Mouse (Mus musculus) embryo, embryonic 11.5 days (tissue): ENCODE measurements around the gene Nrxn3.

Experiments
- DNase-seq: peaks from one replicate; pipeline ENCODE4 v3.0.0-alpha.2; 2012; ENCODE audit warnings: low read depth, low spot score

Gene Nrxn3

DNA sequence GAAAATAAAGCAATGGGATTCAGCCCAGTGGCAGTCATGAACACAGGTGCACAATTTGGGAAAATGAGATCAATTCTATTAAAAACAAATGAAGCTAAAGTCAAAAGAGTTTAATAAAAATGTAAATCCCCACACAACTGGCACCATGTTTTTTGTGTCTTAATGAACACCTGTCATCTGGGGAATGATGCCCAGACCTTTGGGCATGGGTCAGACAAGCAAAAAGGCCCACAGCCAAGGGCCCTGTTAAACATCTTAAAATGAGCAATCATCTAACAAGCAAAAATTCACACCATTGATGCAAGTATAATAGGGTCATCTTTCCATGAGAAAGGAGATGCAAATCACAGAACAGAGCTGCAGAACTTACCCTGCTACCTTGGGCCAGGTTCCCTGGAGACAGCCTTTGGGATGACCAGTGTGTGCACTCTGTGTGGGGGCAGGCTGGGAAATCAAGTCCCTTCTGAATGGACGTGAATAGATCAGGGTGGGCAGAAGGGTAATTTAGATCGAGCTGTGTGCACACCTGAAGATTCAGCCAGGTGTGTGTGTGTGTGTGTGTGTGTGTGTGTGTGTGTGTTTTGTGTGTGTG lies 1223.3 kb downstream of the Nrxn3 start:
- no peak for DNase-seq

DNA sequence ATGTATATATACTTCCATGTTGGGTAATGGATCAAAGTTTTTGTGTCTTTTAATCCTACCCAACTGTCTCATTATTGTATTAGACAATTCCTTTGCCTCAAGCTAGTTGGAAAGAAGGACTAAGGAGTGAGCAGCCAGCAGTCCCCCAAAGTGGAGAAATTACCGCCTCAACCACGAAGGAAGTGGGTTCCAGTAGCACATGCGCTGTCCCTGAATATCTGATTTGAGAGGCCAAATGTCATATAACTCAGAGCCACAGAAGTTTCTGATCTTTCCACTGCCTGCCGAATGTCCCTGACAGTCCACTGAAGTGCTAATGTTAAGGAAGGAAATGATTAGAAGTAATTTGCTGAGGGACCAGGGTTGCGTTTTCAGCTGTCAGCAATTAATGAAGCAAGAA lies 1223.8 kb downstream of the Nrxn3 start:
- DNase-seq, result no peak

DNA sequence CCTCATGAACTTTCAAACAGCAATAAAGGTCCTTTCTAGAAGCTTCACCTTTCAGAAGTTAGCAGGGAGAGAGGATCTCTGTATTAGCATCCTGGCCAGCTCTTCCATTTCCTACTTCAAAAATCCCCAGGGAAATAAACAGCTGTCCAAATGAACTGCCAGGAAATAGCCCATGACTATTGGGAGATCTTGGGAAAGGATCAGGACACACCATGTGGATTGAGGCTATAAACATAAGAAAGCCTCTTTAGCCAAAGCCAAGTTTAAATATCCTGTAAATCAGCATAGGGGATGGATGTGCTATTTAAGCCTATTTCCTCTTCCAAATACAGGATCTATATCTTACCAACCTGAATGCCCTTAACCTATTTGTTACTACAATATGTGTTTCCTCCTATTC lies 1230.6 kb downstream of the Nrxn3 start:
- no peak for DNase-seq

DNA sequence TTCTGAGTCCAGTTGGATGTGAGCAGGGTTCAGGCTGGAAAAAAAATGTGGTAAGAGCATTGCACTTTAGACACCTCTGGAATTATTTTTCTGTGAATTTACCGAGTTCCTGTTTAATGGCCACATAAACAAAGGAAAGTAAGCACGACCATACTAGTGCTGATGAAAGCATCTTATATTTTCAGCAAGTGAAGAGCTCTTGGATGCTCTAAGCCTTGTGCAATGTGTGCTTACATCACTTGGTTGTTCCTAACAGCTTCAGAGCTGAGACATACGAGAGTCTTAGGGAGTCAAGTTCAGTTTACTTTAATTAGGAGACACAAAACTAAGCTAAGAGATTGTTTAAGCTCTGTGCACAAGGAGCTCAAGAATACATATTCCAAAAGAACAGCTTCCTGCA lies 1231.0 kb downstream of the Nrxn3 start:
- no peak for DNase-seq

GRCm38 (mm10) chr12:89954441-89955070 lies 1231.9 kb downstream of the Nrxn3 start:
- no peak for DNase-seq

- DNase-seq, result no peak
Observed at GRCm38 (mm10) chr12:89963073-89963472, 1240.4 kb downstream of the Nrxn3 start.

GRCm38 (mm10) chr12:89976648-89977047 lies 1254.0 kb downstream of the Nrxn3 start:
- DNase-seq, result no peak

GRCm38 (mm10) chr12:89977479-89977878 lies 1254.8 kb downstream of the Nrxn3 start:
- no peak for DNase-seq

DNA sequence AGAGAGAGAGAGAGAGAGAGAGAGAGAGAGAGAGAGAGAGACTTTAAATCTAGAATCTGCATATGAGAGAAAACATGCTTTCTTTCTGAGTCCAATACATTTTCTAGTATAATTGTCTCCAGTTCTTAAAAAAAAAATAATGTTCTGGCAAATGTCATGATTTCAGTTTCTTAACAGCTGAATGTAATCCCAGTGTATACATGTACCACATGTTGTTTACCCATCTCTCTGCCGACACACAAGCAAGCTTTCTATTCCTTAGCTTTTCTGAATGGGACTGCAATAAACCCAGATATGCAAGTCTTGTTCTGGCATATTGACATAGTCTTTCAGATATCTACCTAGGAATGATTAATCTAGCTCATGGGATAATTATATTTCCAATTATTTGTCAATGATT lies 1256.5 kb downstream of the Nrxn3 start:
- DNase-seq, result no peak

DNA sequence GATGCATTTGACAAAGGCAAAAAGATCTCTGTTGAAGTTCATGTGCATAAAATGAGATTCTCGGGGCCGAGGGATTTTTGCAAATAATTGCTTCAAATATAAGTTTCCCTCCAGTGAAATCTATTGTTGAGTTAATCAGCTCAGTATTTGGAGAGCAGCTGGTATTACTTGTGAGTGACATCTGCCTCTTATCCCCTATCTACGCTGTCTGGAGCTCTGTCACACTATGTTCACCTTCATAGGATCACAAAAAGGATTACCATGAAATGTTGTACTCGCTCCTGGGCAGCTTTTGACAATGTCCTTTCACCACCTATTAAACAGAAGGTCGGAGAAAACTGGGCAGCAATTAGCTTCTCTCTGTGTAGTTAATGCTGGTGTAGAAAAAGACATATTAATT lies 1259.8 kb downstream of the Nrxn3 start:
- DNase-seq, result no peak

GRCm38 (mm10) chr12:89983399-89983798 lies 1260.7 kb downstream of the Nrxn3 start:
- DNase-seq, result no peak

GRCm38 (mm10) chr12:89986219-89986618 lies 1263.5 kb downstream of the Nrxn3 start:
- DNase-seq, result no peak

DNA sequence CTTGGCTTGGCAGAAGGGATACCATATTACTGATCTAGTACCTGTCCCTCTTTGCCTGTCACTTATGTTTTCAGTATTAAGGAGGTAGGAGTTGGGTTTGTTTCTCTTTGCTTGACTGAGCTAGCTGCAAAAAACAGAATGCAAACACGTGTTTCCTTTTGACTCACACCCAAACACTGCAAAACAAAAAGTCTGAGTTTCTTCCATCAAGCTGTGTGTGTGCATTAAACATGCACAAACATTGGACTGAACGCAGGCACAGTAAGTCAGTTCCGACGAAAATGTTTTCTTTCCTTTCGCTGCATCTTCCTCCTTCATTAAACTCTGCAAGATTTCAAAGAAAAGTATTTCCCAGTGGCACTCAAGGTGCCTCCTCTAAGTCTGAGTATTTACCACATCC lies 1270.6 kb downstream of the Nrxn3 start:
- no peak for DNase-seq

DNA sequence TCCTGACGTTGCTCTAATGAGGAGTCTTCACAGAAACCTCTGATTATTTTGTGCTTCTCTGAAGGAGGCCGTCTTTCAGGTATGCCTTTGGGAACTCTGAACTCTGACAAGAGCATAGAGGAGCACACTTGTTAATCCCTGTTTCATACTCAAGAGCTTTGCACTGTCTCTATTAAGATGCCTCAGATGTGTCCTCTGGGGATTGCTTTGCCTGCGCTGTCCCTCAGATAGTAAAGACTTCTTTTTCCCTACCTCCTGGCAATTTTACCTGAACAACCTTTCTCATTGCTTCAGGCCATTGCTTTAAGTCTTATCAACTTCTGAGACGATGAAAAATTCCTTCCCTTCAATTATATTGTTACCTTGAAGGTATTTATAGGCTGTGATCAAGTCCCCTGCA lies 1272.7 kb downstream of the Nrxn3 start:
- no peak for DNase-seq

GRCm38 (mm10) chr12:90010280-90010679 lies 1287.6 kb downstream of the Nrxn3 start:
- DNase-seq, result no peak

- no peak for DNase-seq
Observed at GRCm38 (mm10) chr12:90013958-90014357, 1291.3 kb downstream of the Nrxn3 start.

GRCm38 (mm10) chr12:90027023-90027422 lies 1304.3 kb downstream of the Nrxn3 start:
- DNase-seq, result no peak

- DNase-seq, result no peak
Observed at GRCm38 (mm10) chr12:90041038-90041437, 1318.4 kb downstream of the Nrxn3 start.

GRCm38 (mm10) chr12:90056256-90056655 lies 1333.6 kb downstream of the Nrxn3 start:
- DNase-seq, result no peak

- no peak for DNase-seq
Observed at GRCm38 (mm10) chr12:90059786-90060185, 1337.1 kb downstream of the Nrxn3 start.

GRCm38 (mm10) chr12:90061312-90061711 lies 1338.6 kb downstream of the Nrxn3 start:
- no peak for DNase-seq

GRCm38 (mm10) chr12:90062219-90062618 lies 1339.5 kb downstream of the Nrxn3 start:
- DNase-seq, result no peak

GRCm38 (mm10) chr12:90063443-90063842 lies 1340.8 kb downstream of the Nrxn3 start:
- DNase-seq, result no peak

DNA sequence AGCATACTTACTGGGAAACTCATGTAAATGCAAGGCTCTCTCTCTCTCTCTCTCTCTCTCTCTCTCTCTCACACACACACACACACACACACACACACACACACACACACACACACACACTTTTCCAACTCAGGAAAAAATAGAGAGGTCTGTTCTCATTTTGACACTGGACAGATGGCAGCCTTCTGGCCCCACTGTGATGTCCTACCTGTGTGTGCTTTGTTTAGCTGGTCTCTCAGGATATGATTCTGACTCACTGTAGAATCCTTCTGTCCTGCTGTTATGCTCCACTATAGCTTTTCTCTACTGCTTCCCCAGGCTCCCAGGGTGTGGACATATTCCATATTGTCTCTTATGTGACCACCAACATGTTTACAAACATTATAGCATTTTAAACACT lies 1363.2 kb downstream of the Nrxn3 start:
- no peak for DNase-seq
